Mouse (Mus musculus) cerebellum, adult 2 months (tissue): ENCODE measurements around the gene Nsd2.

ENCODE experiments used
- CTCF ChIP-seq: fragments of 200-500 bp; IDR thresholded peaks from 2 replicates; pipeline ENCODE4 v1.5.1; 2011; ENCODE audit warnings: low read depth, mild to moderate bottlenecking, control low read depth, low read length, moderate library complexity, borderline replicate concordance; ENCODE audit not compliant: insufficient read depth
- POLR2A ChIP-seq: fragments of 200-500 bp; IDR thresholded peaks from 2 replicates; pipeline ENCODE4 v1.6.1; 2011; ENCODE audit warnings: low read length, control low read depth, borderline replicate concordance; ENCODE audit not compliant: insufficient read depth

GRCm38 (mm10) chr5:33919466-33919865, 98.9 kb downstream of the Nsd2 start:
- no peak for TF ChIP-seq CTCF
- no peak for TF ChIP-seq POLR2A
